Mouse (Mus musculus) liver, embryonic 14.5 days (tissue): ENCODE results near the gene Rmnd5a. TPM values are rescaled to one million over a fixed set of nuclear protein-coding genes. Genes with fewer than 3 reads are reported as not detected.
A peak's percentile ranks its signal among the peaks of the same experiment; 100 is the strongest.
"Not testable (repeated sequence)": the region's sequence is repeated elsewhere in the genome, so short reads cannot be mapped to it uniquely, and the experiment has no call there.

Experiments
- ATAC-seq: fragments of 200-750 bp; cut with Nextera tagmentation; 2 replicates; pipeline ENCODE4 v1.8.0; 2017; ENCODE audit warnings: moderate number of reproducible peaks, mild to moderate bottlenecking, moderate library complexity; ENCODE audit not compliant: insufficient read depth
- DNase-seq, 3 experiments: peaks; one replicate each; pipeline ENCODE4 v3.0.0-alpha.2; 2012 to 2013; ENCODE audit warnings: low read depth in 3 of 3, low spot score in 3 of 3
- H3K27ac ChIP-seq: fragments of 300-500 bp; sonication (generic); 2 replicates; pipeline ENCODE4 v1.5.1; 2014; ENCODE audit warnings: moderate library complexity, mild to moderate bottlenecking, control low read depth, inconsistent platforms
- H3K27me3 ChIP-seq: fragments of 300-500 bp; sonication (generic); 2 replicates; pipeline ENCODE4 v1.6.1; 2014; ENCODE audit warnings: mild to moderate bottlenecking, low read length, moderate library complexity; ENCODE audit not compliant: control insufficient read depth, insufficient read depth
- H3K36me3 ChIP-seq: fragments of 300-500 bp; sonication (generic); replicated peaks from 2 replicates; pipeline ENCODE4 v1.6.1; 2014; ENCODE audit warnings: low read depth; ENCODE audit not compliant: control insufficient read depth, insufficient read depth
- H3K4me1 ChIP-seq, 2 experiments: fragments of 200-500 bp in 1 of 2; fragments of 300-500 bp in 1 of 2; sonication (generic) in 1 of 2; replicated peaks; 2 replicates each; pipeline ENCODE4 v1.6.1; 2012 to 2014; ENCODE audit warnings: antibody characterized with exemption in 1 of 2, inconsistent platforms in 1 of 2, low read length in 1 of 2; ENCODE audit not compliant: control insufficient read depth in 2 of 2, insufficient read depth in 2 of 2
- H3K4me2 ChIP-seq: fragments of 300-500 bp; sonication (generic); 2 replicates; pipeline ENCODE4 v1.6.1; 2014; ENCODE audit warnings: low read depth, mild to moderate bottlenecking, control low read depth, moderate library complexity
- H3K4me3 ChIP-seq, 2 experiments: fragments of 200-500 bp in 1 of 2; fragments of 300-500 bp in 1 of 2; sonication (generic) in 1 of 2; 2 replicates each; pipeline ENCODE4 v1.5.1; 2012 to 2014; ENCODE audit warnings: low read depth in 2 of 2, low read length in 2 of 2, mild to moderate bottlenecking in 2 of 2, control low read depth in 1 of 2, inconsistent platforms in 1 of 2, moderate library complexity in 1 of 2; ENCODE audit not compliant: insufficient read depth in 1 of 2
- H3K9ac ChIP-seq: fragments of 300-500 bp; sonication (generic); replicated peaks from 2 replicates; pipeline ENCODE4 v1.6.1; 2014; ENCODE audit warnings: mild to moderate bottlenecking, control low read depth, moderate library complexity
- H3K9me3 ChIP-seq: fragments of 300-500 bp; sonication (generic); 2 replicates; pipeline ENCODE4 v1.6.1; 2016; ENCODE audit warnings: low read length, mixed read lengths; ENCODE audit not compliant: control insufficient read depth
- CTCF ChIP-seq: IDR thresholded peaks from 2 replicates; pipeline ENCODE4 v1.5.1; 2016; ENCODE audit warnings: antibody characterized with exemption, low read depth, control low read depth
- EP300 ChIP-seq: IDR thresholded peaks from 2 replicates; pipeline ENCODE4 v1.6.1; 2016; ENCODE audit warnings: antibody characterized with exemption, low read depth
- WGBS: fragments of 180-500 bp; shearing (Covaris S2); extraction: QIAGEN DNeasy Blood & Tissue Kit; methylation state at CpG from one replicate; pipeline ENCODE4 v1.1.7; 2014; ENCODE audit not compliant: insufficient replicate concordance; 5-methylcytosine and 5-hydroxymethylcytosine counted together
- polyA plus RNA-seq, 2 experiments: library from polyadenylated mRNA; depleted of rRNA in 1 of 2; stranded (reverse) in 1 of 2; unstranded in 1 of 2; fragments of >200 nt; fragmentation: Nextera tagmentation in 1 of 2; extraction: Ambion mirVana in 1 of 2; gene quantifications; 2 replicates each; pipeline versions ENCODE4 v1.2.1 to v1.2.3; 2012 to 2014

Rmnd5a gene
- polyA plus RNA-seq, 2 experiments, result 4.5 to 14.8 TPM

DNA sequence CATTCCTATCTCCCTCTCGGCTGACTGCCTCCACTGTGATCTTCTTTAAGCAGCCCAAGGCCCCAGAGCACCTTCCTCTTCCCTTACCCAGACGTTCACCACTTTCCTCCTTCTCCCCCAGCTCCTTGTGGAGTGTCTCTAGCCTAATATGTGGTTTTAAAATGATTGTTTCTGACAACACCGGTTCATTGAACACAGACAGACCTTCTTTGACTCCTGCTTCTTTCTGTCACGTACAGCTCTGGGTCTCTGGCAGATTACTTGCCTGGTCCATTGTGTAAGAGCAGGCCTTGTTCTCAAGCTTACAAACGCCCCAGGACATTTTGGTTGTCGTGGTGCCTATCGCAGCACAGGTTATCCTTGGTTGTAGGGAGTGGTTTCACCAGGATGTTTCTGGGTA, 40.7 kb upstream of the Rmnd5a start:
- Histone ChIP-seq H3K4me2 (no peak overlapping the region), H3K36me3 (no peaks in the 10 kb centered on the region), H3K27ac (no peak overlapping the region), H3K27me3 (no peaks in the 10 kb centered on the region), H3K4me3 (no peak overlapping the region), H3K9me3 (no peaks in the 10 kb centered on the region), H3K4me1 (peaks cover 0 to 9% of the 10 kb centered on the region in 2 experiments; a peak in 2 of 4 replicates), H3K9ac (no peak overlapping the region)
- no peak for TF ChIP-seq EP300
- no peak for TF ChIP-seq CTCF
- DNase-seq, result no peak
- 63% methylated on average over 7 of the region's 7 CpGs for WGBS
- no peak for ATAC-seq

DNA sequence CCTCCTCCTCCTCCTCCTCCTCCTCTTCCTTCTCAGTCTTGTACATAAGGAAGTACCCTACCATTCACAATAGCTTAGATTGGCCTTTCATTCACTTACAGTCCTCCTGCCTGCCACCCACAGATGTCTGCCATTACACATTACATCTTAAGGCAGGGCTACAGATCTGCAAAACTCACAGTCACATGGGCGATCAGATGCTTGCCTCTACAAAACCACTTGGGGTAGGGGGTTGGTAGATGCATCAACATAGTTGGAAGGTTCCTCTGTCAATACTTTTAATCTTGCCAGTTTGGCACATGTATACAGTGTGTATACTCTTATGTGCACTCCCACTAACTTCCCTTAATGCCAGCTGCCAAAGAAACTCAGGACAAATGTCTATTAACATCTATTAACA, 39.7 kb upstream of the Rmnd5a start:
- no peaks in the 10 kb centered on the region for H3K36me3 ChIP-seq
- DNase-seq (no peak), ATAC-seq (no peak)
- H3K27ac ChIP-seq, result no peak overlapping the region
- H3K4me1 ChIP-seq, result peaks cover 0 to 4% of the 10 kb centered on the region in 2 experiments; a peak in 2 of 4 replicates
- no peak overlapping the region for H3K4me2 ChIP-seq
- WGBS, result 71% methylated on average over 1 of the region's 1 CpGs
- no peak overlapping the region for H3K9ac ChIP-seq
- no peak for TF ChIP-seq EP300
- TF ChIP-seq CTCF, result no peak
- H3K9me3 ChIP-seq, result no peaks in the 10 kb centered on the region
- no peaks in the 10 kb centered on the region for H3K27me3 ChIP-seq
- no peak overlapping the region for H3K4me3 ChIP-seq

DNA sequence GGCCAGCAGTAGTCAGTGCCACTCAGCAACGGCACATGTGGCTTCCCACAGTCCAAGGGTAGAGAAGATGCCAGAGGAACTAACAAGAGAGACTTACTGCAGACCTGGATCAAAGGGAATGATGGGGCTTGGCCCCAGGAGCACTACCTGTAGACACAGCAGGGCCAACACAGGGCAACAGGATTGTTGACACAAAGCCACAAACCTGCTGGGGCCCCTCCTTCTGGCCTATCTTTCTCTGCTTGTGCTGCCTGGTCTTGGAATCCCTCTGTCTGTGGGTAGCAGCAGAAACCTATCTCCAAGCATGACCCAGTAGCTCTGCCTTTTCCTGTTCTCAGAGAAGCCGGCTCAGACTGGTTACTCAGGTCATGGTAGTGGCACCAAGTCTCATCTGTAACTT, 39.2 kb upstream of the Rmnd5a start:
- H3K27me3 ChIP-seq, H3K9ac ChIP-seq, H3K4me3 ChIP-seq: not testable (repeated sequence)

DNA sequence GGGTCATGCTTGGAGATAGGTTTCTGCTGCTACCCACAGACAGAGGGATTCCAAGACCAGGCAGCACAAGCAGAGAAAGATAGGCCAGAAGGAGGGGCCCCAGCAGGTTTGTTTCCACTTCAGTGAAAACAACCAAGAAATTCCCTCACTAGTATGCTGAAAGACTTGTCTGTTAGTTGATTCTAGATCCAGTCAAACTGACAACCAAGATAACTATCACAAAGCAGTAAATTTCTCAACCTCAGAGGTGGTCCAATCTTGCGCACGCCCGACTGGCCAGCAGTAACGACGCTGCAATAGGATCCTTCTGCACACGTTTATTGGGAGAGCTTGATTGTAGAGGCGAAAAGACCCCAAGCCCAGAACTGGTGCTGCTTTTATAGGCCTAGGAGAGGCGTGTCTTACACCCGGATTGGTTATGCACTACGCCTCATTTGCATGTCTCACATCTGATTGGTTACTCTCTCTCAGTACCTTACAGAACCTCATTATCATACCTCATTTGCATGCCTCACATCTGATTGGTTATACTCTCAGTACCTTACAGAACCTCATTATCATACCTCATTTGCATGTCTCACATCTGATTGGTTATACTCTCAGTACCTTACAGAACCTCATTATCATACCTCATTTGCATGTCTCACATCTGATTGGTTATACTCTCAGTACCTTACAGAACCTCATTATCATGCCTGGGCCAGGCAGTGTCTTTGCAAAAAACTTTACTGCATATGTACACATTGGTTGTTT, 38.6 kb upstream of the Rmnd5a start:
- H3K27me3 ChIP-seq, result not testable (repeated sequence)

More for the DNA sequence above, 39.2 kb upstream of the Rmnd5a start:
- DNase-seq, H3K4me2 ChIP-seq, H3K9me3 ChIP-seq, H3K36me3 ChIP-seq, H3K27ac ChIP-seq, H3K4me1 ChIP-seq: not testable (repeated sequence)
- peak; percentile 64; the same call in 1 of the 2 replicates for ATAC-seq
- 62% methylated on average over 2 of the region's 2 CpGs for WGBS

DNA sequence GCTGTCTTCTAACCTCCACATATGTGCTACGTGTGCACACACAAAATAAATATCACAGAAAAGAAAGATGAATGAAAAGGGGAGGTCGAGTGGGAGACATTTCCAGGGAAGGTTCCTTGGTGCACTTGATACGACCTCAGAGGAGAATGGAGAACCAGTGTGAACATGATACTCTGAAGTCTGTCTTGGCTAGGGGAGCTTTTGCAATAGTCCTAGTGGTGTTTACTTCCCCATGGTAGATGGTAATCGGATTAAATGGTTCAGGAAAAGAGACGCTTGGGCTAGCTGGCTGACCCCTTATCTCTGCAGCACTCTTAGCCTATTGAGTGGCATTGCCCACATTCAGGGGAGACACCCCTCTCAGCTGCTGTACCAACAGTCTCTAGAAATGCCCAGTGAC, 36.3 kb upstream of the Rmnd5a start:
- WGBS, result 32% methylated on average over 5 of the region's 5 CpGs
- Histone ChIP-seq H3K9ac (no peak overlapping the region), H3K27ac (no peak overlapping the region), H3K9me3 (no peaks in the 10 kb centered on the region), H3K27me3 (no peaks in the 10 kb centered on the region), H3K4me2 (no peak overlapping the region), H3K4me1 (peaks cover 0 to 4% of the 10 kb centered on the region in 2 experiments; a peak in 2 of 4 replicates), H3K36me3 (no peaks in the 10 kb centered on the region), H3K4me3 (no peak overlapping the region)
- DNase-seq (no peak), ATAC-seq (no peak)
- TF ChIP-seq CTCF (no peak), EP300 (no peak)

More for the DNA sequence above, 38.6 kb upstream of the Rmnd5a start:
- WGBS, result 86% methylated on average over 10 of the region's 10 CpGs
- not testable (repeated sequence) for H3K4me1 ChIP-seq, H3K4me3 ChIP-seq, H3K27ac ChIP-seq, H3K4me2 ChIP-seq, DNase-seq, H3K9me3 ChIP-seq, H3K9ac ChIP-seq, H3K36me3 ChIP-seq
- peak; percentile 55; the same call in 1 of the 2 replicates for ATAC-seq
